Mouse (Mus musculus): ENCODE results near the gene Max.

The Max gene

GRCm38 (mm10) chr12:76920990-76921389 lies 41.0 kb downstream of the Max start:
- DNase-seq (ENCODE audit: low read depth): no peak

- DNase-seq (ENCODE audit: low read depth): no peak
Measured at GRCm38 (mm10) chr12:76920398-76920797, 41.6 kb downstream of the Max start.

- DNase-seq (ENCODE audit: low read depth): no peak
Measured at GRCm38 (mm10) chr12:76918855-76919254, 43.1 kb downstream of the Max start.

- DNase-seq (ENCODE audit: low read depth): no peak
Measured at GRCm38 (mm10) chr12:76918113-76918512, 43.9 kb downstream of the Max start.

GRCm38 (mm10) chr12:76916163-76916562 lies 45.8 kb downstream of the Max start:
- no peak for DNase-seq (ENCODE audit: low read depth)

- DNase-seq (ENCODE audit: low read depth): no peak
Measured at GRCm38 (mm10) chr12:76912193-76912592, 49.8 kb downstream of the Max start.

GRCm38 (mm10) chr12:76911171-76911726 lies 50.8 kb downstream of the Max start:
- DNase-seq (ENCODE audit: low read depth): no peak

GRCm38 (mm10) chr12:76910258-76910940 lies 51.6 kb downstream of the Max start:
- DNase-seq (ENCODE audit: low read depth): no peak

- no peak for DNase-seq (ENCODE audit: low read depth)
Measured at GRCm38 (mm10) chr12:76909218-76909617, 52.8 kb downstream of the Max start.

GRCm38 (mm10) chr12:76906278-76906677 lies 55.7 kb downstream of the Max start:
- no peak for DNase-seq (ENCODE audit: low read depth)

GRCm38 (mm10) chr12:76901508-76902294 lies 60.3 kb downstream of the Max start:
- no peak for DNase-seq (ENCODE audit: low read depth)

GRCm38 (mm10) chr12:76899261-76899975 lies 62.6 kb downstream of the Max start:
- no peak for DNase-seq (ENCODE audit: low read depth)

- DNase-seq (ENCODE audit: low read depth): no peak
Measured at GRCm38 (mm10) chr12:76898141-76898540, 63.9 kb downstream of the Max start.

GRCm38 (mm10) chr12:76897006-76897405 lies 65.0 kb downstream of the Max start:
- no peak for DNase-seq (ENCODE audit: low read depth)

- DNase-seq (ENCODE audit: low read depth): no peak
Measured at GRCm38 (mm10) chr12:76896566-76896965, 65.4 kb downstream of the Max start.

GRCm38 (mm10) chr12:76895777-76896176 lies 66.2 kb downstream of the Max start:
- DNase-seq (ENCODE audit: low read depth): no peak

GRCm38 (mm10) chr12:76894792-76895559 lies 67.0 kb downstream of the Max start:
- no peak for DNase-seq (ENCODE audit: low read depth)

- no peak for DNase-seq (ENCODE audit: low read depth)
Measured at GRCm38 (mm10) chr12:76892910-76893695, 68.9 kb downstream of the Max start.

- no peak for DNase-seq (ENCODE audit: low read depth)
Measured at GRCm38 (mm10) chr12:76891160-76891559, 70.8 kb downstream of the Max start.

GRCm38 (mm10) chr12:76889404-76890184 lies 72.4 kb downstream of the Max start:
- DNase-seq (ENCODE audit: low read depth): no peak

Measured in c-Kit-positive CD71-negative TER-119-negative erythroid progenitor cells, embryonic 14.5 days (primary cell).